Mouse (Mus musculus) CH12.LX (cell line): ENCODE results near the gene Fndc5. TPM values are rescaled to one million over a fixed set of nuclear protein-coding genes. Genes with fewer than 3 reads are reported as not detected.

Experiments
- DNase-seq: peaks from one replicate; pipeline ENCODE4 v3.0.0-alpha.2; 2013; ENCODE audit errors: extremely low read depth
- H3K27ac ChIP-seq: 2 replicates; pipeline ENCODE4 v1.5.1; 2012; ENCODE audit warnings: low read depth, mild to moderate bottlenecking, control low read depth, moderate library complexity; ENCODE audit not compliant: insufficient read depth
- H3K27me3 ChIP-seq: replicated peaks from 2 replicates; pipeline ENCODE3; 2012; ENCODE audit warnings: inconsistent platforms
- H3K36me3 ChIP-seq, 2 experiments: replicated peaks in 1 of 2; 2 replicates each; pipeline versions ENCODE3 to v1.6.1; 2012; ENCODE audit warnings: inconsistent platforms in 1 of 2, low read length in 1 of 2, mild to moderate bottlenecking in 1 of 2, mixed read lengths in 1 of 2, moderate library complexity in 1 of 2; ENCODE audit not compliant: control insufficient read depth in 1 of 2, insufficient read depth in 1 of 2
- H3K4me1 ChIP-seq, 2 experiments: 2 replicates each; pipeline ENCODE4 v1.6.1; 2012; ENCODE audit warnings: inconsistent platforms in 1 of 2, moderate library complexity in 1 of 2; ENCODE audit not compliant: insufficient read depth in 2 of 2, control insufficient read depth in 1 of 2
- H3K4me2 ChIP-seq: 2 replicates; pipeline ENCODE4 v1.6.1; 2012; ENCODE audit warnings: low read depth, mild to moderate bottlenecking, control low read depth; ENCODE audit not compliant: poor library complexity, insufficient read depth, severe bottlenecking
- H3K4me3 ChIP-seq, 3 experiments: fragments of 150-350 bp in 1 of 3; sonication (generic) in 1 of 3; replicated peaks in 1 of 3; 2 replicates each; pipeline versions ENCODE3 to v1.5.1; 2011 to 2012; ENCODE audit warnings: low read depth in 2 of 3, low read length in 2 of 3, mild to moderate bottlenecking in 2 of 3, moderate library complexity in 2 of 3, control low read depth in 1 of 3, improper control_type of control experiment in 1 of 3, inconsistent platforms in 1 of 3, mixed read lengths in 1 of 3; ENCODE audit not compliant: poor library complexity in 1 of 3
- H3K79me2 ChIP-seq: replicated peaks from 2 replicates; pipeline ENCODE4 v1.6.1; 2012; ENCODE audit warnings: mild to moderate bottlenecking, moderate library complexity; ENCODE audit not compliant: control insufficient read depth, poor library complexity, insufficient read depth, severe bottlenecking; ENCODE audit errors: extremely low read depth
- H3K9ac ChIP-seq: 2 replicates; pipeline ENCODE4 v1.6.1; 2012; ENCODE audit warnings: low read depth, mild to moderate bottlenecking, control low read depth, moderate library complexity; ENCODE audit not compliant: insufficient read depth
- H3K9me3 ChIP-seq: replicated peaks from 2 replicates; pipeline ENCODE3; 2012; ENCODE audit warnings: low read length, inconsistent platforms, mixed read lengths
- CHD1 ChIP-seq: IDR thresholded peaks from 2 replicates; pipeline ENCODE4 v1.6.1; 2012; ENCODE audit warnings: low read depth, low read length, improper control_type of control experiment, inconsistent platforms
- EP300 ChIP-seq: IDR thresholded peaks from 2 replicates; pipeline ENCODE4 v1.6.1; 2011; ENCODE audit warnings: low read length, improper control_type of control experiment
- ETS1 ChIP-seq: conservative IDR thresholded peaks from 2 replicates; pipeline ENCODE4 v1.6.1; 2012; ENCODE audit warnings: low read depth, mild to moderate bottlenecking, inconsistent platforms, low read length, improper control_type of control experiment, moderate library complexity
- GABPA ChIP-seq: IDR thresholded peaks from 2 replicates; pipeline ENCODE4 v1.6.1; 2012; ENCODE audit warnings: low read depth, low read length, improper control_type of control experiment, inconsistent platforms; ENCODE audit not compliant: insufficient replicate concordance
- IRF4 ChIP-seq: IDR thresholded peaks from 2 replicates; pipeline ENCODE4 v1.6.1; 2014; ENCODE audit warnings: low read depth, mild to moderate bottlenecking, inconsistent platforms, low read length, improper control_type of control experiment
- MAFK ChIP-seq: IDR thresholded peaks from 2 replicates; pipeline ENCODE4 v1.6.1; 2011; ENCODE audit warnings: low read length, improper control_type of control experiment; ENCODE audit not compliant: insufficient replicate concordance
- MEF2A ChIP-seq: IDR thresholded peaks from 2 replicates; pipeline ENCODE4 v1.6.1; 2014; ENCODE audit warnings: low read depth, mild to moderate bottlenecking, inconsistent platforms, low read length, improper control_type of control experiment, borderline replicate concordance
- MXI1 ChIP-seq: IDR thresholded peaks from 2 replicates; pipeline ENCODE4 v1.6.1; 2011; ENCODE audit warnings: mild to moderate bottlenecking, low read depth, low read length, improper control_type of control experiment
- MYC ChIP-seq: IDR thresholded peaks from 2 replicates; pipeline ENCODE4 v1.6.1; 2011; ENCODE audit warnings: low read depth, mild to moderate bottlenecking, improper control_type of control experiment, low read length
- NELFE ChIP-seq: IDR thresholded peaks from 2 replicates; pipeline ENCODE4 v1.6.1; 2011; ENCODE audit warnings: low read depth, low read length, improper control_type of control experiment
- RAD21 ChIP-seq: IDR thresholded peaks from 2 replicates; pipeline ENCODE4 v1.6.1; 2011; ENCODE audit warnings: low read depth, mild to moderate bottlenecking, low read length, improper control_type of control experiment, moderate library complexity
- SIN3A ChIP-seq: IDR thresholded peaks from 2 replicates; pipeline ENCODE4 v1.6.1; 2012; ENCODE audit warnings: low read length, improper control_type of control experiment, inconsistent platforms
- SMC3 ChIP-seq: IDR thresholded peaks from 2 replicates; pipeline ENCODE4 v1.6.1; 2011; ENCODE audit warnings: low read depth, low read length, improper control_type of control experiment
- TCF12 ChIP-seq: IDR thresholded peaks from 2 replicates; pipeline ENCODE4 v1.6.1; 2014; ENCODE audit warnings: low read depth, mild to moderate bottlenecking, inconsistent platforms, low read length, improper control_type of control experiment
- ZC3H11A ChIP-seq: IDR thresholded peaks from 2 replicates; pipeline ENCODE4 v1.6.1; 2012; ENCODE audit warnings: low read depth, mild to moderate bottlenecking, inconsistent platforms, low read length, improper control_type of control experiment
- ZMIZ1 ChIP-seq: IDR thresholded peaks from 2 replicates; pipeline ENCODE4 v1.6.1; 2012; ENCODE audit warnings: low read depth, mild to moderate bottlenecking, inconsistent platforms, low read length, improper control_type of control experiment
- dilution Hi-C: fragments of 300-500 bp; cut with MboI; formaldehyde crosslinking; loops from 2 replicates; pipeline ENCODE4 v1.14.3; 2020; ENCODE audit warnings: low sequenced_read_pairs; ENCODE audit not compliant: extremely low pct_unique_long_range_greater_than_20kb, extremely low pct_ligation_motif_present
- in situ Hi-C: fragments of 300-500 bp; cut with MboI; formaldehyde crosslinking; loops from 3 replicates; pipeline ENCODE4 v1.14.3; 2019; ENCODE audit warnings: low sequenced_read_pairs, low pct_ligation_motif_present, low pct_unique_long_range_greater_than_20kb, mixed read lengths
- polyA plus RNA-seq: library from polyadenylated mRNA; unstranded; fragments of >175 nt; gene quantifications from 2 replicates; pipeline ENCODE4 v1.2.1, GENCODE M21; 2012; ENCODE audit warnings: low read depth; ENCODE audit not compliant: insufficient read length
- total RNA-seq, 2 experiments: library from RNA; depleted of rRNA; stranded (reverse); fragments of 300-350 nt in 1 of 2; fragments of >200 nt in 1 of 2; gene quantifications; 2 replicates each; pipeline ENCODE4 v1.2.3; 2012 to 2014

Fndc5 gene
- total and polyA plus RNA-seq, 3 experiments, result 0.17 to 0.33 TPM; not detected in 1

DNA sequence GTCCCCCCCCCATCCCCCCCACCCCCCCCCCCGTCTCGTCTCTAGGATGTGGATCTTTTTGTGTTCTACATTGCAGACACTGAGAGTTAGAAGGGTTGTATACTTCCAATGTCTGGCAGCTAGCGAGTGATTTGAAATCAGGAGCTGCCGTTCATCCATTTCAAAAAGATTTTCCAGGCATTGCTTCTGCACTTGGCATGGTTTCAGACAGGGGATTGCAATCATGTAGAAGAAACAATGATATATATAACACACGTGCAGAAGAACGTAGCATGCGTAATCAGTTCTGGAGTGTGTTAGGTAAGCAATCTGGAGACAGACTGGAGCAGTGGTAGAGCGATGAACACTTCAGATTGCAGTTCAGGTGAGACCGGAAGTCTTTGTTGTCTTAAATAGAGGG is 14.7 kb upstream of the Fndc5 start:
- Histone ChIP-seq H3K27me3 (peaks cover 89% of the 10 kb centered on the region), H3K4me1 (peaks cover 4 to 13% of the 10 kb centered on the region in 2 experiments; a peak in 3 of 4 replicates), H3K9me3 (no peaks in the 10 kb centered on the region), H3K79me2 (no peaks in the 10 kb centered on the region)
- TF ChIP-seq ZC3H11A (no peak), RAD21 (no peak), MEF2A (no peak), MYC (no peak), CHD1 (no peak), SMC3 (no peak)
- TF ChIP-seq, all 38 proteins: peak for 0
- Histone ChIP-seq H3K27ac (no peak overlapping the region), H3K9ac (no peak overlapping the region), H3K4me3 (no peak overlapping the region), H3K4me2 (no peak overlapping the region), H3K36me3 (no peaks in the 10 kb centered on the region)
- DNase-seq, result no peak
- in situ Hi-C loops (no loop called here), dilution Hi-C loops (no loop called here)

DNA sequence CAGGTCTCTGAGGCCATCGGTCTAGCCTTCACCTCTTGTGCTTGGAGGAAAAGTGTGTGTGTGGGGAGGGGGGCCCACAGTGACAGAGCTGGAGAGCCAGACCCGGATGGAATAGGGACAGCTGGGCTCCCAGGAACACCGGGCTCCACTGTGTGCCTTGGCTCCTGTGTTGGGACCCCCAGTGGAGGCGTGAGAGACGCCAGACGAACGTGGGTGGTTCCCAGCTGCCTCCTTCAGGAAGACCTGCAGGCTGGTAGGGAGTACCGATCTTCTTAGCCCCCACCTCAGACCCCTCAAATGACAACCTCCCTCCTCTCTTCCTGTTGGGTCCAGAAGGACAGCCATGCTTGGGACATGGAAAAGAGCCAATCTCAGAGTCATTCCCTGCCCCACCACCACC is 14.1 kb upstream of the Fndc5 start:
- in situ Hi-C loops, result no loop called here
- no peak overlapping the region for H3K27ac ChIP-seq

GRCm38 (mm10) chr4:129124652-129125146 is 12.1 kb upstream of the Fndc5 start:
- H3K79me2 ChIP-seq, result no peaks in the 10 kb centered on the region
- H3K27me3 ChIP-seq, result peaks cover 77% of the 10 kb centered on the region
- no peak overlapping the region for H3K4me3 ChIP-seq
- H3K27ac ChIP-seq, result no peak overlapping the region
- DNase-seq, result no peak
- no peak for TF ChIP-seq GABPA
- no peak for TF ChIP-seq ETS1
- no peak for TF ChIP-seq MEF2A
- no peak for TF ChIP-seq MYC
- TF ChIP-seq EP300, result no peak
- TF ChIP-seq NELFE, result no peak
- no peak for TF ChIP-seq MXI1
- no peak for TF ChIP-seq MAFK
- TF ChIP-seq IRF4, result no peak
- no peak for TF ChIP-seq ZMIZ1
- TF ChIP-seq TCF12, result no peak
- no peak for TF ChIP-seq SIN3A
- no peaks in the 10 kb centered on the region for H3K9me3 ChIP-seq
- no peaks in the 10 kb centered on the region for H3K36me3 ChIP-seq
- H3K9ac ChIP-seq, result no peak overlapping the region
- peaks cover 4 to 11% of the 10 kb centered on the region in 2 experiments for H3K4me1 ChIP-seq
- dilution Hi-C loops (no loop called here), in situ Hi-C loops (no loop called here)
- H3K4me2 ChIP-seq, result no peak overlapping the region

More for the DNA sequence above, 14.1 kb upstream of the Fndc5 start:
- no peak overlapping the region for H3K9ac ChIP-seq
- H3K4me2 ChIP-seq, result no peak overlapping the region
- no peaks in the 10 kb centered on the region for H3K9me3 ChIP-seq
- no peak for TF ChIP-seq IRF4
- peaks cover 86% of the 10 kb centered on the region for H3K27me3 ChIP-seq
- H3K79me2 ChIP-seq, result no peaks in the 10 kb centered on the region
- H3K4me3 ChIP-seq, result no peak overlapping the region
- no peaks in the 10 kb centered on the region for H3K36me3 ChIP-seq
- dilution Hi-C loops, result no loop called here
- peaks cover 4 to 11% of the 10 kb centered on the region in 2 experiments; a peak in 3 of 4 replicates for H3K4me1 ChIP-seq
- no peak for DNase-seq
